Mouse (Mus musculus) lung, embryonic 14.5 days (tissue): Measurements from ENCODE around the gene Ptprd. TPM values are rescaled to one million over a fixed set of nuclear protein-coding genes. Genes with fewer than 3 reads are reported as not detected.

Experiments
- ATAC-seq: fragments of 200-750 bp; cut with Nextera tagmentation; 2 replicates; pipeline ENCODE4 v1.8.0; 2017; ENCODE audit warnings: mild to moderate bottlenecking, moderate TSS enrichment, moderate library complexity; ENCODE audit not compliant: insufficient read depth
- DNase-seq: peaks from one replicate; pipeline ENCODE4 v3.0.0-alpha.2; 2015
- H3K27ac ChIP-seq: fragments of 300-500 bp; sonication (generic); 2 replicates; pipeline ENCODE4 v1.5.1; 2014; ENCODE audit warnings: low read depth, mild to moderate bottlenecking, moderate library complexity
- H3K27me3 ChIP-seq: fragments of 300-500 bp; sonication (generic); 2 replicates; pipeline ENCODE4 v1.6.1; 2014; ENCODE audit warnings: low read length, control low read depth; ENCODE audit not compliant: insufficient read depth
- H3K36me3 ChIP-seq: fragments of 300-500 bp; sonication (generic); 2 replicates; pipeline ENCODE4 v1.6.1; 2014; ENCODE audit warnings: control low read depth; ENCODE audit not compliant: insufficient read depth
- H3K4me1 ChIP-seq: fragments of 300-500 bp; sonication (generic); 2 replicates; pipeline ENCODE4 v1.6.1; 2014; ENCODE audit warnings: antibody characterized with exemption, control low read depth; ENCODE audit not compliant: insufficient read depth
- H3K4me2 ChIP-seq: fragments of 300-500 bp; sonication (generic); 2 replicates; pipeline ENCODE4 v1.6.1; 2014; ENCODE audit warnings: mild to moderate bottlenecking
- H3K4me3 ChIP-seq: fragments of 300-500 bp; sonication (generic); 2 replicates; pipeline ENCODE4 v1.5.1; 2014; ENCODE audit warnings: low read depth, low read length
- H3K9ac ChIP-seq: fragments of 300-500 bp; sonication (generic); 2 replicates; pipeline ENCODE4 v1.6.1; 2014
- H3K9me3 ChIP-seq: fragments of 300-500 bp; sonication (generic); 2 replicates; pipeline ENCODE4 v1.6.1; 2016; ENCODE audit warnings: low read depth, low read length, control low read depth
- CTCF ChIP-seq: IDR thresholded peaks from 2 replicates; pipeline ENCODE4 v1.5.1; 2016; ENCODE audit warnings: antibody characterized with exemption, low read depth
- WGBS: fragments of 180-500 bp; shearing (Covaris S2); extraction: QIAGEN DNeasy Blood & Tissue Kit; methylation state at CpG from one replicate; pipeline ENCODE4 v1.1.7; 2014; 5-methylcytosine and 5-hydroxymethylcytosine counted together
- polyA plus RNA-seq: library from polyadenylated mRNA; unstranded; fragments of >200 nt; fragmentation: Nextera tagmentation; extraction: Ambion mirVana; gene quantifications from 2 replicates; pipeline ENCODE4 v1.2.1, GENCODE M21; 2014

The Ptprd gene
- polyA plus RNA-seq, 1 experiment from 2014 or later, result 25.3 TPM

DNA sequence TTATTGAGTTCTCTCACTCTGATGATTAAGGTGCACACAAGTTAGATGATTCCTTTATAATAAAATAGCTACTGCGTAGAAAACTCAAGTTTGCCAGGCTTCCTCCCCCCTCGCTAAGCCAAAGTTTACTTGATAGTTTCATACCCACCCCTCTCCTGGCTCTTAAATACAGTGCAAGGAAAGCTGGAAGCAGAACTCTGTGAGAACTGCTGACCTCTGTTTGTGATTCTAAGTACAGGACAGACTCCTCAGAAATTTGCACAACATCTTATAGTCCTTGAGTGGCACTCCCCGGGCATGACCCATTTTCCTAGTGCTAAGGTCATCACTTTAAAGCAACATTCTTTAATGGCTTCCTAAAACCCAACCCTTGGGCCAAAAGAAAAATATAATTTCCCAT, 2196.7 kb downstream of the Ptprd start:
- Histone ChIP-seq H3K27ac (no peak overlapping the region), H3K27me3 (no peaks in the 10 kb centered on the region), H3K9me3 (no peaks in the 10 kb centered on the region), H3K4me2 (no peak overlapping the region), H3K4me1 (no peaks in the 10 kb centered on the region), H3K9ac (no peak overlapping the region), H3K4me3 (no peak overlapping the region), H3K36me3 (no peaks in the 10 kb centered on the region)
- WGBS, result 84% methylated on average over 3 of the region's 3 CpGs
- DNase-seq (no peak), ATAC-seq (no peak)
- TF ChIP-seq CTCF, result no peak

DNA sequence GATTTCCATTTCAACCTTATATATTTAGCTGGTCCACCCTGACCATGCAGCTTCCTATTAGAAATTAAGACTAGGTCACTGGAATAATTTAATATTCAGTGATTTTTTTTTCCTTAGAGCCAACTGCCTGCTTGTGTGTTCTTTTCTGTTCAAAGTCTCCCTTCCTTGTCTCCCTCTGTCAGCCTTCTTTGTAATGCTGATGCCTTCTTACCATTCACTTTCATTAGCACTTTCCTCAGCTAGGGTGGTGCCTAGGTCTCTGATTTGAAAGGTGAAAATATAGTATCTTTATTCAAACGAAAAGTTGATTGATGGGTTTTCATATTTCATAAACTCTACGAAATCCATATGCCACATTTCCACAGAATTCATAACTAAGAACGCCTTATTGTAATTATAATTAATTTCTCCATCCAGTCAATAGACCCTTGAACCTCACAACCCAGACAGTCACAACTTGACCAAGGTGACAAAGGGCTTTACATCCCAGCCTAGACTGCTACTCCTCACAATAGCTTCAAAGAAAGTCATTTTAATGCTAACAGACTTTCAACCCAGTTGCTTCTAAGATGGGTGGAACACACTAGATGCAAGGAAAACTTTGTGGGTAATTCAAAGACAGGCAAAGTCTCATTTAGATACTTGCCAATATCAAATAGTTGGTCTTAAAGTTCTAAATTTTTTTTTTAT, 2197.5 kb downstream of the Ptprd start:
- H3K27ac ChIP-seq, result no peak overlapping the region
- no peak overlapping the region for H3K4me3 ChIP-seq
- no peak for DNase-seq
- no peaks in the 10 kb centered on the region for H3K36me3 ChIP-seq
- no peak overlapping the region for H3K4me2 ChIP-seq
- H3K9ac ChIP-seq, result no peak overlapping the region
- ATAC-seq, result no peak
- no peaks in the 10 kb centered on the region for H3K4me1 ChIP-seq
- 63% methylated on average over 3 of the region's 3 CpGs for WGBS
- H3K9me3 ChIP-seq, result no peaks in the 10 kb centered on the region
- no peak for TF ChIP-seq CTCF
- no peaks in the 10 kb centered on the region for H3K27me3 ChIP-seq

DNA sequence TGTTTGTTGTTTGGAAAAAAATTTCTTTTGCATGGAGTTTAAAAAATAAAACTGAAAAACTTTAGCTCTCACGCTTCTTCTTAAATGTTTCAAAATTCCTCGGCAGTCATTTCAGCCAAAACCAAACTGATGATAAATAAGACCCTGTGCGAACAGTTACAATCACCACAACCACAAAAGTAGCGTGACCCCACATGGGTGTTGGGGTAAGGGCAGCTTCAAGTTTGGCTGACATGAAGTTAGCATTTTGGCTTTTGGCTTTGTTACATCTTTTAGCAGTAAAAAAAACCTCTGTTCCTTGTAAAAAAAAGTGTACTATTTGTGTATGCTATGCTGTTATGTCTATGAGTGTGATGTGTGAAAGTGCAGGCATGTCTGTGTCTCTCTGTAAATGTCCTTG, 2203.2 kb downstream of the Ptprd start:
- Histone ChIP-seq H3K9me3 (no peaks in the 10 kb centered on the region), H3K4me3 (no peak overlapping the region), H3K27ac (no peak overlapping the region), H3K4me2 (no peak overlapping the region), H3K4me1 (peaks cover 3% of the 10 kb centered on the region; the same call in 1 of the 2 replicates), H3K27me3 (no peaks in the 10 kb centered on the region), H3K36me3 (no peaks in the 10 kb centered on the region), H3K9ac (no peak overlapping the region)
- peak; percentile 53 for DNase-seq
- ATAC-seq, result no peak
- TF ChIP-seq CTCF, result no peak
- WGBS, result 57% methylated on average over 4 of the region's 4 CpGs

DNA sequence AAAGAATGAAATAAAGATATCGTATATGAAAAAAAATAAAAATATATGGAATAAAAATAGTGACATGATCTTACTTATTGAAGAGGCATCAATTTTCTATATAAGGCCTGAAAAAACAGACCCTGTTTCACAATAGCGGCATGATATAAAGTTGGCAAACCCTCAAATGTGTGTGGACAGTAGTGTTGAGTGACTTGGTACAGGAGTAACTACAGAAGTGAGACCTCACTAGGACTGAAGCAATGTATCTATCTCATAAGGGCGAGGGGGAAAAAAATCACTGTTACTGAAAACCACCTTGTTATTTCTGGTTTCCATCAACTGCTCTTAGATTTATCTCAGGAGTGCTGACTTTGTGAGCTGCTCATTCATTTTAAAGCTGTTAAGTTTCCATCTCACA, 2204.5 kb downstream of the Ptprd start:
- no peaks in the 10 kb centered on the region for H3K27me3 ChIP-seq
- no peaks in the 10 kb centered on the region for H3K36me3 ChIP-seq
- no peak overlapping the region for H3K4me3 ChIP-seq
- 0 out of 2 replicates have a peak, but pooled peaks have one; percentile 55 for ATAC-seq
- H3K4me1 ChIP-seq, result peaks cover 3% of the 10 kb centered on the region; the same call in 1 of the 2 replicates
- no peak overlapping the region for H3K4me2 ChIP-seq
- peak overlapping the region; percentile 8 for H3K27ac ChIP-seq
- no peak overlapping the region for H3K9ac ChIP-seq
- peak; percentile 69 for DNase-seq
- TF ChIP-seq CTCF, result no peak
- 48% methylated on average over 3 of the region's 3 CpGs for WGBS
- H3K9me3 ChIP-seq, result no peaks in the 10 kb centered on the region

DNA sequence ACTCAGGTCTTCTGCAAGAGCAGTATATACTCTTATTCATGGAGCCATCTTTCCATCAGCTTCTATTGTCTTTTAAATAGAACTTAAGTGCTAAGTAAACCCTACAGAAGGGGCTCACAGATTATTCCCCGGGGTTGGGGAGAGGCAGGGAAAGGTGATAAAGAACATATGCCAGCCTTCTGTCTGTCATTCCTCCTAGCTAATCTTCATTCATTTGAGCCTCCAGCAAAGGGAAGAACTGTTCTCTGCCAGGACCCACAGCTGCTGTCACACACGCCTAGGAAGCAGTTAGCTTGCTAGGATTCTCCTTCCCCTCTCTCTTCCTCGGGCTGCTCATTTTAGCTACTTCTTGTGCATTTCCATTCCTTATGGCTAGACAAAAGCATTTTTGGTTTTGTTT, 2205.0 kb downstream of the Ptprd start:
- Histone ChIP-seq H3K4me2 (no peak overlapping the region), H3K4me3 (no peak overlapping the region), H3K9me3 (no peaks in the 10 kb centered on the region), H3K4me1 (peaks cover 3% of the 10 kb centered on the region; the same call in 1 of the 2 replicates), H3K9ac (no peak overlapping the region), H3K27me3 (no peaks in the 10 kb centered on the region), H3K36me3 (no peaks in the 10 kb centered on the region), H3K27ac (peak overlapping the region; percentile 8)
- no peak for TF ChIP-seq CTCF
- 27% methylated on average over 3 of the region's 3 CpGs for WGBS
- ATAC-seq (peak; percentile 23; the same call in 1 of the 2 replicates), DNase-seq (peak; percentile 44)

DNA sequence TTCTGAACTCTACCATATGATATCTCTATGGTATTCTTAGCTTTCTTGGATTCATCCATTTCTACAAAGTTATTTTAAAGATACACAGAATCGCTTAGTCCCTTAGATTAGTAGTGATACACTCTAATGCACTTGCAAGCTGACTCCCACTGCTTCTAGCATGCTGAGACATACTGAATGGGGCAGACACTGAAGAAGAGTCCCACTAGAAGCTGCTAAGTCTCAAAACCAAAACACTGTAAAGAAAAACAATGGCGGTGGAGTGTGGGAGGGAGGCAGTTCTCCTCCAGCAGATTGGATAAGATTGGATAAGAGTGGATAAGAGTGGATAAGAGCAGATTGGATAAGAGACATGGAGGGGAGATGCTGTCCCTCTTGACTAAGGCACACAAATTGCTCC, 2207.6 kb downstream of the Ptprd start:
- Histone ChIP-seq H3K36me3 (no peaks in the 10 kb centered on the region), H3K27me3 (no peaks in the 10 kb centered on the region), H3K9me3 (no peaks in the 10 kb centered on the region), H3K4me2 (no peak overlapping the region), H3K4me3 (no peak overlapping the region), H3K4me1 (peaks cover 3% of the 10 kb centered on the region; the same call in 1 of the 2 replicates), H3K9ac (no peak overlapping the region), H3K27ac (no peak overlapping the region)
- no peak for ATAC-seq
- no peak for DNase-seq
- WGBS, result 75% methylated on average over 2 of the region's 2 CpGs
- no peak for TF ChIP-seq CTCF

DNA sequence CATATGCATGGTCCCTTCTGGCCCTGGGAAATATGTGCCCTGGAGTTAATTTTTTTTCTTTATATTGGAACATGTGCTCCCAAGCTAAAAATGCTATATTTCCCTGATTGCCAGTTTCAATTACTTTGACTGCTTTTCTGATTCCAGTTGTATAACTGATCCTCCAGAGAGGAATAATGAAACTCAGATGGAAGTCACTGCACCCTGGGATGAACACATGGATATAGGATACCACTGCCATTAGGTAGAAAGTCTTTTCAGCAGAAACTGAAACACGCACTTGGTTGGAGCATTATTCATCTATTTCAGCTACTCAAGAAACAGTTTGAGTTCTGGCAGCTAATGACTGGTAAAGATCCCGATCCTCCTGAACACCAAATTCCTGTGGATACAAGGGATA, 2211.5 kb downstream of the Ptprd start:
- WGBS, result 93% methylated on average over 2 of the region's 2 CpGs
- H3K27me3 ChIP-seq, result no peaks in the 10 kb centered on the region

More for the DNA sequence above, 2211.5 kb downstream of the Ptprd start:
- TF ChIP-seq CTCF, result no peak
- no peak for DNase-seq
- ATAC-seq, result no peak
- Histone ChIP-seq H3K9ac (no peak overlapping the region), H3K4me1 (no peaks in the 10 kb centered on the region), H3K9me3 (no peaks in the 10 kb centered on the region), H3K4me3 (no peak overlapping the region), H3K4me2 (no peak overlapping the region), H3K27ac (no peak overlapping the region), H3K36me3 (no peaks in the 10 kb centered on the region)
